Mouse (Mus musculus): ENCODE results near the gene Mgat5b. TPM values are rescaled to one million over a fixed set of nuclear protein-coding genes. Genes with fewer than 3 reads are reported as not detected.
A peak's percentile ranks its signal among the peaks of the same experiment; 100 is the strongest.

Mgat5b gene
- polyA plus RNA-seq, 1 experiment, result not detected

DNA sequence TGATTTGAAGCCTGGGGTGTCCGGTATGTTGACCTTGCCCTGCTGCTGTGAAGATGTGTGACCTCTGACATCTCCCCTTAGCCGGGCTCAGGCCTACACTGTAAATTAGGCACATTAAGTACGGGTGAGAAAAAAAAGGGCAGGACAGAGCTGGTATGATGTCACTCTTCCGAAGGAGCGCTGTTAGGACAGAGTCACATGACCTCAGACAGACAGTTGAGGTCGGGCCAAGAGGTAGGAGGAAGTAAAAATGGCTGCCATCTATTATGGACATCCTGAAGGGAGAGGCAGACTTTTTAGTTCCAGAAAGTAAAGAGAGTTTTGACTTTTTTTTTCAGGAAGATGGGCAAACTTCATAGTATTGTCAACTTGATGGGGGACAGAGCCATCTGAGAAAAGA lies 73.3 kb downstream of the Mgat5b start:
- TF ChIP-seq POLR2A (IDR thresholded peaks at IDR 0.05; ENCODE audit: borderline replicate concordance, low read depth, low read length) (no peak), CTCF (IDR thresholded peaks at IDR 0.05; ENCODE audit: low read depth, low read length) (no peak)
- peaks cover 3% of the 10 kb centered on the region; the same call in 1 of the 2 replicates for H3K4me1 ChIP-seq (ENCODE audit: control insufficient read depth, insufficient read depth, low read length)
- H3K27ac ChIP-seq (ENCODE audit: insufficient read depth, low read depth, low read length), result no peak overlapping the region
- no peak overlapping the region for H3K4me3 ChIP-seq (ENCODE audit: insufficient read depth, low read length)

DNA sequence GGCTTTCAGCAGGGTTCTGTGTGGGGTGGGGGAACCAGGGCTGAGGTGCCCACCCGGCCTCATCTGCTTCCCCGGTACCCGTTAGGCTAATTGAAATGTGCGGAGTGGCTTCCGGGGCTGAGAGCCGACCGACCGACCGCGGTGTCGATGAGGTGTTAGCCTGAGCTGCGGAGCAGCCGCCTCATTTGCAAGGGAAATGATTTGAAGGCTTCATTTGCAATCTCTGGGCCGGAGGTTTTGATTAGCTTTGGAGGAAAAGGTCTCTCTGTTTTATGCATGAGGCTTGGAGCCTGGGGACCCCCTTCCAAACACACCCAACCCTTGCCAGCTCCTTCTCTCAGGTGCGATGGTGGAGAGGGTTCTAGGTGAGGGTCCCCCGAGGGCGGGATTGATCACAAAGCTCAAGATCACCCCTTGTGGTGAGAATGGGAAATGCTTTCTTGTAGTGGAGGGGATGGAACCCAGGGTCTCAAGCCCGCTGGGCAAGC lies 75.5 kb downstream of the Mgat5b start:
- H3K4me3 ChIP-seq (ENCODE audit: insufficient read depth, low read length), result no peak overlapping the region
- H3K4me1 ChIP-seq (ENCODE audit: control insufficient read depth, insufficient read depth, low read length), result peaks cover 3% of the 10 kb centered on the region; the same call in 1 of the 2 replicates
- TF ChIP-seq CTCF (IDR thresholded peaks at IDR 0.05; ENCODE audit: low read depth, low read length) (peak; percentile 79), POLR2A (IDR thresholded peaks at IDR 0.05; ENCODE audit: borderline replicate concordance, low read depth, low read length) (no peak)
- H3K27ac ChIP-seq (ENCODE audit: insufficient read depth, low read depth, low read length), result no peak overlapping the region

DNA sequence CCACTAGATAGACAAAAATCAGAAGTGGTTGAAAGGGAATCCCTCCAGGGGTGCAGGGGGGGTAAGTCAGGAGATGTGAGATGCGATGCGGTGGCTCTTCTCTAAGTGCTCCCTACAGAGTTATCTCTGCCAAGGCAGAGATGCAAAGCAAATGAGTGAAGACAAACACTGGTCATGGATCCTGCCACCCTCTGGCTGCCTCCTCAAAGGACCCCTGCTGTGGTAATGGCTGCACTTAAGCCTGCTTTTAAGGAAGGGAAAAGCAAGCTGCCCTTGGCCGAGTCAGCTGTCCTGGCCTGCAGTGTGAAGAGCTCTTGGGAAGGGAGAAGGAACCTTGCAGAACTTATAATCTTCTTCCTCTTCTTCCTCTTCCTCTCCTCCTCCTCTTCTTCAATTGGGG lies 78.3 kb downstream of the Mgat5b start:
- H3K4me1 ChIP-seq (ENCODE audit: control insufficient read depth, insufficient read depth, low read length), result no peaks in the 10 kb centered on the region
- H3K27ac ChIP-seq (ENCODE audit: insufficient read depth, low read depth, low read length), result no peak overlapping the region
- H3K4me3 ChIP-seq (ENCODE audit: insufficient read depth, low read length), result no peak overlapping the region
- TF ChIP-seq CTCF (IDR thresholded peaks at IDR 0.05; ENCODE audit: low read depth, low read length) (no peak), POLR2A (IDR thresholded peaks at IDR 0.05; ENCODE audit: borderline replicate concordance, low read depth, low read length) (no peak)

DNA sequence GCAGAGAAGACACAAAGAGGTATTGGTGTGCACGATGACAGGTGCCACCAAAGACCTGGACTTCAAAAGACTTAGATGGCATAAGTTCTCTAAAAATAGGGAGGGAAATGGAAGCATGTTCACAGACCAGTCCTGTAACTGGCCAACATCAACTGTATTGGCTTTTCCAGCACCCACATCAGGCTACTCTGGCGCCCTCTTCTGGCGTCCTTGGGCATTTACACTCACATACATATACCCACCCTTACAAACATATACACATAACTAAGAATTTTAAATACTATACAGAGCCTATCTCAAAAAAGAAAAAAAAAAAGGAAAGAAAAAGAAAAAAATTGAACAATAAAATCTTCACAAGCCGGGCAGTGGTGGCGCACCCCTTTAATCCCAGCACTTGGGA lies 80.3 kb downstream of the Mgat5b start:
- TF ChIP-seq CTCF (IDR thresholded peaks at IDR 0.05; ENCODE audit: low read depth, low read length), result no peak
- TF ChIP-seq POLR2A (IDR thresholded peaks at IDR 0.05; ENCODE audit: borderline replicate concordance, low read depth, low read length), result no peak
- H3K4me1 ChIP-seq (ENCODE audit: control insufficient read depth, insufficient read depth, low read length), result no peaks in the 10 kb centered on the region
- H3K4me3 ChIP-seq (ENCODE audit: insufficient read depth, low read length), result no peak overlapping the region
- H3K27ac ChIP-seq (ENCODE audit: insufficient read depth, low read depth, low read length), result no peak overlapping the region

DNA sequence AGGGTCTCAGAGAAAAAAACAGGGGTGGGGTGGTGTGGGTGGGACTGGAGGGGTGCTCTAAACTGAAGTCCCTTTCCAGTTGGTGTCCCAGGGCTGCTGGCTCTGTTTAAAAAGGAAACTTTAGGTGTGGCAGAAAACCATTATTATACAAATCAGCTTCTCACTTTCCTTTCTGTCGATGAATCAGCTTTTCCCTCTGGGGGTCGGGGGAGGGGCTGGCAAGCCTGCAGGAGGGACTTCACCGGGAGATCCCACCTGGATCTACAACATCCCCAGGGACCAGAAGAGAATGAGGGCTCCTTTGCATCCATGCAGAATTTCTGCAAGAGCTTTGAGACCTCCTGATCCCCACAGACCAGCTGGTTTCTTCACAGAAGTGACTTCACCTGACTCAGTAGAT lies 81.6 kb downstream of the Mgat5b start:
- no peak for TF ChIP-seq POLR2A (IDR thresholded peaks at IDR 0.05; ENCODE audit: borderline replicate concordance, low read depth, low read length)
- no peak for TF ChIP-seq CTCF (IDR thresholded peaks at IDR 0.05; ENCODE audit: low read depth, low read length)
- Histone ChIP-seq H3K4me3 (ENCODE audit: insufficient read depth, low read length) (no peak overlapping the region), H3K4me1 (ENCODE audit: control insufficient read depth, insufficient read depth, low read length) (no peaks in the 10 kb centered on the region), H3K27ac (ENCODE audit: insufficient read depth, low read depth, low read length) (no peak overlapping the region)

DNA sequence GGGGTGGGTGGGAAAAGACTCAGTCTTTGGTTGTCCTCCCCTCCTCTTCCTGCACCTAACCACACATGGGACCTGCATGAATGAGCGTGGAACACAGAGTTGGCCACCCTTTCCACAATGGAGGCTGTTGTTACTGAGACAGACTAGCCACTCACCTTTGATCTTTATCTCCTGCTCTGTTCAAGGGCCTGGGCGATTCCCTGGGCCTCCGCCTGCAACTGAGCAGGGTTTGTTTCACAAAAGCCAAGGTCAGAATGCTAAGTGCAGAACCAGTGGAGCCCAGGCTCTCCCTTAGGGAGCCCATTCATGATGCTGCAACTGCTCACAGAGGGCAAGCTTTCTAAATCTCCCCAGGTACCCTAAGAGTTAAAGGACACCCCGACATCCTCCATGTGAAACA lies 83.1 kb downstream of the Mgat5b start:
- Histone ChIP-seq H3K4me3 (ENCODE audit: insufficient read depth, low read length) (no peak overlapping the region), H3K27ac (ENCODE audit: insufficient read depth, low read depth, low read length) (no peak overlapping the region), H3K4me1 (ENCODE audit: control insufficient read depth, insufficient read depth, low read length) (no peaks in the 10 kb centered on the region)
- TF ChIP-seq CTCF (IDR thresholded peaks at IDR 0.05; ENCODE audit: low read depth, low read length), result no peak
- no peak for TF ChIP-seq POLR2A (IDR thresholded peaks at IDR 0.05; ENCODE audit: borderline replicate concordance, low read depth, low read length)

DNA sequence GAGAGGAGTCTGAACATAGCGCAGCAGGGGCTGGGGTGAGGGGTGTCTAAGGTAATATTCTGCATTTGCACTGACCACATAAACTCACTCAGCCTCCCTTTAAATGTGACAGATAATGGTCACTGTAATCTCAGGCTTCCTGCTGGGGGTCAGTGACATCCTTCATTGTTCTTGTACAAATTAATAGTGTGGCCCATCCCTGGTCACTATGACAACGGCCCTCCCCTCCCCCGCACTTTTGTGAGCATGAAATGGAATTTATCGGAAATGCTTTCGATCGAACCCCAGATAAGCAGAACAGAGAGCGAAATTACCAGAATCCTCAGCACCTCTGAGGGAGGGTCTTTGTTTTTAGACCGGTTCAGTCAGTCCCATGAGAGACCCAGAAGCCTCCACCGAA lies 84.8 kb downstream of the Mgat5b start:
- TF ChIP-seq POLR2A (IDR thresholded peaks at IDR 0.05; ENCODE audit: borderline replicate concordance, low read depth, low read length) (no peak), CTCF (IDR thresholded peaks at IDR 0.05; ENCODE audit: low read depth, low read length) (no peak)
- H3K4me3 ChIP-seq (ENCODE audit: insufficient read depth, low read length), result no peak overlapping the region
- H3K4me1 ChIP-seq (ENCODE audit: control insufficient read depth, insufficient read depth, low read length), result no peaks in the 10 kb centered on the region
- no peak overlapping the region for H3K27ac ChIP-seq (ENCODE audit: insufficient read depth, low read depth, low read length)

DNA sequence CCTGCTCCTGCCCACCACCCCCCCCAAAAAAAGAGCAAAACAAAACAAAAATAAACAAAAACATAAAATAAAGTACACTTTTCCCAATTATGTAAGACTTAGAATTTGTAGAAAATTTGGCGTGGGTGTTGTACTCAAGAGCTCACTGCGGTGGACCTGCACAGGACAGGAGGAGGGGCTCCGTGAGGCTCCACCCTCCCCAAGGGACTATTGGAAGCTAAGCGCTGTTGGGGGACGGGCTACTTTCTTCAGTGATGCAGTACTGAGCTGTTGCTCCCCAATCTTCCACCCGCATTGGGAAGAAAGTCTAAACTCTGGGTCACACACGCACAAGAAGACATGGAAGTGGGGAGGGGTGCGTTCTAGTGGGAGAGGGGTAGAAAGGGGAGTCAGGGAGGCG lies 85.6 kb downstream of the Mgat5b start:
- H3K4me1 ChIP-seq (ENCODE audit: control insufficient read depth, insufficient read depth, low read length), result no peaks in the 10 kb centered on the region
- no peak overlapping the region for H3K4me3 ChIP-seq (ENCODE audit: insufficient read depth, low read length)
- no peak for TF ChIP-seq POLR2A (IDR thresholded peaks at IDR 0.05; ENCODE audit: borderline replicate concordance, low read depth, low read length)
- no peak for TF ChIP-seq CTCF (IDR thresholded peaks at IDR 0.05; ENCODE audit: low read depth, low read length)
- H3K27ac ChIP-seq (ENCODE audit: insufficient read depth, low read depth, low read length), result no peak overlapping the region

DNA sequence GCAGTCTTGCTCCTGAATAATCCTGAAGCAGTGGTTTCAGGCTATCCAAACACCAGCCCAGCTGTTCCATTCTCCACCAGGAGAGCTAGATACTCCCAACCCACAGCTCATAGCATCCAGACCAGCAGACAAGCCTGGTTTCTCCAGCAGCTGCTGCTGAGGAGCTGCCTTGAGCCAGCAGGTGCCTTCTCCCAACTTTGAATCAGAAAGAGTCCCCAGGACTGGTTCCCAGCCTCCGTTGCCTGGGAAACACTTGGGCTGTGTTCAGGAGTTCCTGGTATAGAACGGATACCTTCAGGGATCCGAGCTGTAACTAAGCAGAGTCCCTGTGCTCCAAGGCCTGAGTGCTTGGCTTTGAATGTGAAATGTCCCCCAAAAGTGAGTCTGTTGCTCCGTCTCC lies 98.8 kb downstream of the Mgat5b start:
- TF ChIP-seq CTCF (IDR thresholded peaks at IDR 0.05; ENCODE audit: low read depth, low read length) (no peak), POLR2A (IDR thresholded peaks at IDR 0.05; ENCODE audit: borderline replicate concordance, low read depth, low read length) (no peak)
- Histone ChIP-seq H3K27ac (ENCODE audit: insufficient read depth, low read depth, low read length) (no peak overlapping the region), H3K4me3 (ENCODE audit: insufficient read depth, low read length) (no peak overlapping the region), H3K4me1 (ENCODE audit: control insufficient read depth, insufficient read depth, low read length) (no peaks in the 10 kb centered on the region)

DNA sequence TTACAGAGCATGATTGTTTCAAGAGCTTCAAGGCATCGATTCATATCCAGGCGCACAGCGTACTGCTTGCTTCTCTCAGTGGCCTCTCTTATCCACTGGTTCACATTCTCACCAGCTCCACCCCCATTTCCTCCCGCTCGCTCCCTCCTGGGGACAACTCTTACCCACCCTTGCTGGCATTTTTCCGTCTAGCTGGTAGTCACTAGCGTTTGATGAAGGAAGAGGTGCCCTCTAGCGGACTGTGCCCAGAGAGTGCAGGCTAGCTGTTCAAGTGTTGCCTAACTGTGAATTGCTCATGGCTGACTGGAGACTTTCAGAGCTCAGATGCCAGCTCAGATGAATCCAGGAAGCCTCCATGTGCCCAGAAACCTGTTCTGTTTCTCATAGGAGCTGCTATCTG lies 99.7 kb downstream of the Mgat5b start:
- no peaks in the 10 kb centered on the region for H3K4me1 ChIP-seq (ENCODE audit: control insufficient read depth, insufficient read depth, low read length)
- TF ChIP-seq POLR2A (IDR thresholded peaks at IDR 0.05; ENCODE audit: borderline replicate concordance, low read depth, low read length) (no peak), CTCF (IDR thresholded peaks at IDR 0.05; ENCODE audit: low read depth, low read length) (peak; percentile 63)
- no peak overlapping the region for H3K27ac ChIP-seq (ENCODE audit: insufficient read depth, low read depth, low read length)
- no peak overlapping the region for H3K4me3 ChIP-seq (ENCODE audit: insufficient read depth, low read length)

DNA sequence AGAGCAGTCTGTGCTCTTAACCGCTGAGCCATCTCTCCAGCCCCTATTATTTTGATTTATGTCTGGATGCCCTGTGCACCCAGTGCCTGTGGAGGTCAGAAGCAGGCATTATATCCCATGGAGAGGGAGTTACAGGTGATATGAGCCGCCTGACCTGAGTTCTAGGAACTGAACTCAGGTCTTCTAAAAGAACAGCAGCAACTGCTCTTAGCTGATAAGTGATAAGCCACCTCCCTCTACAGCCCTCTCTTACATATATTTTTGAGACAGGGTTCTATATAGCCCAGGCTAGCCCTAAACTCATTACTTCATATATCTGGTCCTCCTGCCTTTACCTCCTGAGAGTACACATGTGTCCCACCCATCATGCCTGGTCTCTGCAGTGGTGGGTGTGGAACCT lies 102.4 kb downstream of the Mgat5b start:
- H3K27ac ChIP-seq (ENCODE audit: insufficient read depth, low read depth, low read length), result no peak overlapping the region
- TF ChIP-seq CTCF (IDR thresholded peaks at IDR 0.05; ENCODE audit: low read depth, low read length) (no peak), POLR2A (IDR thresholded peaks at IDR 0.05; ENCODE audit: borderline replicate concordance, low read depth, low read length) (no peak)
- no peak overlapping the region for H3K4me3 ChIP-seq (ENCODE audit: insufficient read depth, low read length)
- H3K4me1 ChIP-seq (ENCODE audit: control insufficient read depth, insufficient read depth, low read length), result no peaks in the 10 kb centered on the region
